Mouse (Mus musculus): Measurements from ENCODE around the gene Zfp90.

GRCm38 (mm10) chr8:106432954-106433570 lies 17.9 kb downstream of the Zfp90 start:
- no peak for TF ChIP-seq GATA1 (IDR thresholded peaks at IDR 0.05; ENCODE audit: low read length)
- TF ChIP-seq TAL1 (IDR thresholded peaks at IDR 0.05; ENCODE audit: low read length), result no peak
